Mouse (Mus musculus): ENCODE measurements around the gene Gm5148.

The Gm5148 gene

DNA sequence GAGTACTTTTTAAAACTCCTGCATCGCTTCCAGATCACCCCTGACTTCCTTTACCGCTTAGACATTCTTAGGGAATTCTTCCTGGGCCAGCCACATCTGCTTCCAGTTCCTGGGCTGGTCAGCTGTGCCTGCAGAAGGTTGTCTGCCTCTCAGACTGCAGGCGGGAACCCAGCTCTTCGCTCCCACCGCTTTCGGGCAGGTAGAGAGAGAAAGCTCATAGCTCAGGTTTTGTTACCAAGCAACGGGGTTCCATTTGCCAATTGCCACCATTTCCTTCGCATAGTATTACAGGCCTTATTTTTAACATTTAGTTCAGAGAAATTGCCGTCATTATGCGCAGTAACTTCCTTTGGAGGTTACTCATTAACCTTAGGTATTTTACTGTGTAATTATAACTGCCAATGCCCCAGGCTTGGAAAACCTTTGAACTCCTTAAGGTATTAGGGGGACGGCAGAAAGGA lies 1.2 kb downstream of the Gm5148 start:
- TF ChIP-seq GATA4 (IDR thresholded peaks at IDR 0.05; ENCODE audit: insufficient replicate concordance, low read length), result no peak

DNA sequence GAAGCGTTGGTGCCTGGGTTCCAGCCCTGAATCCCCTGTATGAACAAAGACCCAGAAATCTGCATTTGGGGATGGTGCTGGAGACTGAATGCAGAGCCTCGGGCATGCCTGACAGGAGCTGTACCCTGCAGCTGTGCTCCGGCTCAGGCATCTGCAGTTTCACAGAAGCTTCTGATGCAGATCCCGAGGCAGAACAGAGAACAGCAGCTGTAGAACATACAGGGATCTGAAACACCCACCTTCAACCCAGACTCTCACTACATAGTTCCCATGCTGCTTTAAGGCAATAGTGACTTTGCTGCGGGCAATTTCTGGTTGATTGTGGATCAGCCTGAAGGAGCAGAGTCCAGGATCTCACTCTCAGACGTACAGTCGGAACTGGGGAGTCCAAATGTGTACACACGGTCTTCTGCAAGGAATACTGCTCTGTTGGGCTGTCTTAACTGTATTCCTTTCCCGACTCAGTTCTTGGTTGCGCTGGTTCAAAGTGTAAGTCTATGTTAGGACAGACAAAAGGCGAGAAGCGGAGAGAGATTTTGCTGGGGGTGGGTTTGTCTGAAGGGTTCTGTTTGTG lies 1.7 kb downstream of the Gm5148 start:
- TF ChIP-seq GATA4 (IDR thresholded peaks at IDR 0.05; ENCODE audit: insufficient replicate concordance, low read length), result no peak

DNA sequence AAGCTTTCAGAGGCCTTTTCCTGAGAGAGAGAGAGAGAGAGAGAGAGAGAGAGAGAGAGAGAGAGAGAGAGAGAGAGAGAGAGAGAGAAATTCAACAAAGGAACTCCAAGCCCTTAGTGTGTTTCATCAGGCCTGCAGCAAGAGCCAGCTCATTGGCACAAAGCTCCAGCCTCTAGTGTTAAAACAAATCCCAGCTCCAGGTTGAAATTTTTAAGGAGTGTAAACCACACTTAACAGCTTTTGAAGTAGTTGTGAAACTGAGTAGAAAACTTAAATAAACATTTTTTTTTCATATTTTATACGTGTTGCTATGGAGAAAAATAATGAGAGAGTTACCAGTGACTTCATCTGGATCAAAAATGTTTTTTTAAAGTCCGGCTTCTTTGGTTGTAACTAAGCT lies 7.3 kb downstream of the Gm5148 start:
- no peak for TF ChIP-seq GATA4 (IDR thresholded peaks at IDR 0.05; ENCODE audit: insufficient replicate concordance, low read length)

DNA sequence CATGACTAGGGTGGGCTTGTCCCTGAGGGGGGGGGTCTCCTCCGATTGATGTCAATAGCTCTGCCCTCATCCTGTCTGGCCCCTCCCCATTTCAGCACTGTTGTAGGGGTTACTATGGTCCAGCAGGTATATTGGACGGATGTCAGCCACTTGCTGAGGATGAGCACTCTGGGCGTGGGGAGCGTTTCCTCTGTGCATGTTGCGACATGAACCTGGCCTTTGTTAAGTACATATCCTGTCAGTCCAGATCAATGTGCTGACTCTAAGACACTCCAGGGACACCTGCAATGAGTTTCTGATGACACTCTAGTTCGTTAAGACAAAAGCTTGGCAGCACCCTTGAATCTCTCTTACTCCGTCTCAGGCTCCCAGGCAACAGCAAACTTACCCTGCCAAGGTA lies 8.6 kb downstream of the Gm5148 start:
- TF ChIP-seq GATA4 (IDR thresholded peaks at IDR 0.05; ENCODE audit: insufficient replicate concordance, low read length), result no peak

DNA sequence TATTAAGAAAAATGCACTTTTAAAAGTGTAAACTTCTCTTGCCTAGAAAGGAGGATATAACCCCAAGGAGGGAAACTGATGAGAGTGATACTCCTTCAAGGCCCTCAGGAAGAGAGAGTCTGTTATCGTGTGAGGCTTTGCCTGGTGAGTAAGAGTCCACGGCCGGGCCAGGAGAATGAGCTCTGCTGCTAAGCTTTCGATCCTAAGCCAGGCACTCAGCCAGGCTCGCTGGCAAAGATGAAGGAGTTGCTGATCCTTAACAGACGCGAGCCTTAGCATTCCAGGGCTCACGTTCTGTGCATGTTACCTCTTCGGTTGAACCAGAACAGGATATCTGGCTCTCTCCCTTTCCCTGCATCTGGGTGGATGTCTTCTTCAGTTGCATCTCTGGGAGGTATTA lies 11.8 kb downstream of the Gm5148 start:
- TF ChIP-seq GATA4 (IDR thresholded peaks at IDR 0.05; ENCODE audit: insufficient replicate concordance, low read length), result no peak

DNA sequence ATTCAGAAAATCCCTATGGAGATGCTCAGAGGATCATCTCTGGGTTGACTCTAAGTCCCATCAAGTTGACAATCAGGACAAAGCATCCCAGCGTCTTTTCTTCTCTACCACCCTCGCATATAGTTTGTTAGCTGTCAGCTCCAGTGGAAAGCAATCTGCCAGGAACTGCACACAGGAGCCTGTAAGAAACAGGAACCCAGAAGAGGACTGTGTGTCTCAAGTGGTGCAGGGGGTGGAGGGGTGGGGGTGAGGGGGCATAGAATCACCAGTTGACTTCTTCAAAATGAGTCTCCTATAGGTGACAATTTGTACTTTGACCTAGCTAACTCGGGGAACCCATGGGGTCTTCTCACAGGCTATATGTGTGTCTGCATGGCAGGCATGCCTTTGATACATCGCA lies 12.7 kb downstream of the Gm5148 start:
- no peak for TF ChIP-seq GATA4 (IDR thresholded peaks at IDR 0.05; ENCODE audit: insufficient replicate concordance, low read length)

DNA sequence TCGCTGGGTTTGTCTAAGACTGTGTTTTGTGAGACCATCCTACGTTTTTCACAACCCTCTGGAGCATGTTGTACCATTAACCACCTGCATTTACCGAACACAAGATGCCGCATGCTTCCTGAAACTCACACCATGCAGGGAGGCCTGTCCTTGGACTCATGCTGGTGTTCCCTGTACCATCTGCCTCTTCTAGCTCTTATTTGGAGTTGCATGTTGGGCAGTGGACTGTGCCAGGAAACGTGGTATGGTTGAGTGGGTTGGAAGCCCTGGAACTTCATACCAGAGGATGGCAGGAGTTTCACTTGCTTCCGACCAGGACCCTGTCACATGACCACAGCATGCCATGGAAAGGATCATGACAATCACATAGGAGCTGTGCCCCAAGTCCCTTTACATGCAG lies 16.5 kb downstream of the Gm5148 start:
- TF ChIP-seq GATA4 (IDR thresholded peaks at IDR 0.05; ENCODE audit: insufficient replicate concordance, low read length), result no peak

DNA sequence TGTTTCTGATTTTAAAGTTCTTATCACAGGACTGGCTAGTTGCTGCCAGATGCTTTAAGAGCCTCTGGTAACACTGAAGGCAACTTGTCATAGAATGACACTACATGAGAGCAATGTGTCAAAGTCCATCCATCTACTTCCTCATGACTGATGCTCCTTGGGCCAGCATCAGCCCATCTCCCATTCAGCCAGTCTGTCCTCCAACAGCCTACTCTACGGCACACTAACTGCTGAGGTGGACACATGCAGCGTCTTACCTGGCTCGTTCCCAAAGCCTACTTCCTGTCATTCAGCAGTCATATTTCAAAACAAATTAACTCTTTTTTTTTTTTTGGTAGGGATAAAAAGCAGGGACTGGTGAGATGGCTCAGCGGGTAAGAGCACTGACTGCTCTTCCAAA lies 17.9 kb downstream of the Gm5148 start:
- TF ChIP-seq GATA4 (IDR thresholded peaks at IDR 0.05; ENCODE audit: insufficient replicate concordance, low read length), result no peak

DNA sequence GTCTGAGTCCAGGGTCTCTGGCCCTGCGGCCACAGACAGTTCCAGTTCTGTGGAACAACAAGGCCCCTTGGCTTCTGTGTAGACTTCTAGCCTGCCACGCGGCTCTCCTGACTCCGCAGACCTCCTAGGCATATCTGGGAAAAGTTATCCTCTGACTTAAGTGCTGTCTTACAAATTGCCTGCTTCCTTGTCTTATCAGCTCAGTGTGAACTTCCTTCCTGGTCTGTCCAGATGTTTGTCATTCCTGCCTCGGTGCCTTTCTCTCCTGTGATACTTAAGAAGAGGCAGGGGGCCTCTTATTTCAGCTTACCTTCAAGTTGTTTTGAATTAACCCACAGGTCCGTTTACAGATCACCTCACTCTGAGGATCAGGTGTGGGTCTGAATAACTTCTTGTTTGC lies 18.9 kb downstream of the Gm5148 start:
- peak; percentile 34; the same call in 1 of the 2 replicates for TF ChIP-seq GATA4 (IDR thresholded peaks at IDR 0.05; ENCODE audit: insufficient replicate concordance, low read length)

DNA sequence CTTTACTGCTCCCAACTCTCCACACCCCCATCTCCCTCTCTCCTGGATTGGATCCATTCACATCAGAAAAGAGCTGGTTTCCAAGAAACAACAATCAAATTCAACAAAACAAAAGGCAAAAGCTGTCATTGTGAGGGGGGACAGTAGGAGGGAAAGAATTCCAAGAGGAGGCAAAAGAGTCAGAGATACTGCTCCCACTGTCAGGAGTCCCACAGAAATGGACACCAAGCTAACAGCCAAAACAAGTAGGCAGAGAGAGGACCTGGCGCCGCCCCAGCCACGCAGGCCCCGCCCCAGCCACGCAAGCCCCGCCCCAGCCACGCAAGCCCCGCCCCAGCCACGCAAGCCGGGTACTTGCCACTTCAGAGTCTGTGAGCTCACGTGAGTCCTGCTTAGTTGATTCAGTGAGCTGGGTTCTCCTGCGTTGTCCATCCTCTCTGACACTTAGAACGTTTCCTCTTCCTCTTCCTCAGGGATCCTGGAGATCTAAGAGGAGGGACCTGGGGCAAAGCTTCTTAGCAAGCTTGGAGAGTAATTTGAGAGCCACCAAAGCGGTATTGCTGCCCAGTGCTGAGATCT lies 19.5 kb downstream of the Gm5148 start:
- TF ChIP-seq GATA4 (IDR thresholded peaks at IDR 0.05; ENCODE audit: insufficient replicate concordance, low read length), result no peak

DNA sequence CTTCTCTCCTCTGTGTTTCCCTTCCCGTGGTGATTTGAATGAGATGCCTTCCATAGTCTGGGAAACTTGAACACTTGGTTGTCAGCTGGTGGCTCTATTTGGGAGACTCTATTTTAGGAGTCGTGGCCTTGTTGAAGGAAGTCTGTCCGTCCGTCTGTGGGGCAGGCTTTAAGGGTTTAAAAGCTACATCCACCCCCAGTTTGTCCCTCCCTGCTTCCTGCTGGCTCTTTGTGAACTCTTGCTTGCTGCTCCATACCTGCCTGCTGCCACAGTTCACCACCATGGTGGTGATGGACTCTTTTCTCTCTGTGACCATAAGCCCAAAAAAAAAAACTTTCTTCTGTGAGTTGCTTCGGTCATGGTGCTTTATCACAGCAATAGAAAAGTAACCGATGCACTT lies 21.2 kb downstream of the Gm5148 start:
- no peak for TF ChIP-seq GATA4 (IDR thresholded peaks at IDR 0.05; ENCODE audit: insufficient replicate concordance, low read length)

DNA sequence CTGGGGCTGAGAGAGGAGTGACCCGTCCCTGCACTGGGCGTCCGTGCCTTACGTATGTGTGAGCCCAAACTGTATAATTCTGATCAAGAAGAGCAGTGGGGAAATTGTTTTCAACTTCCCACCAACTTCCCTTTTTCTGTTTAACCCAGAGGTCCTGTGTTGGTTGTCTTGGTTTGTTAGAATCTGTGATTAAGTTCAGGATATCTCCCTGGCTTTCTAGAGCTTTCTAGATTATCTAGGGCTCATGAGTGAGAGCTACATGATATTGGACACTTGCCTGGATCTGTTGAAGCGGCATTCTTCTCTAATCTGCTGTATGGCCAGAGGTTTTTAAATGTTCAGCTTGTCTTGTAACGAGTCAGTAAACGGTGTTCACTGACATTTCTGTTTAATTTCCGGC lies 30.7 kb downstream of the Gm5148 start:
- no peak for TF ChIP-seq GATA4 (IDR thresholded peaks at IDR 0.05; ENCODE audit: insufficient replicate concordance, low read length)

DNA sequence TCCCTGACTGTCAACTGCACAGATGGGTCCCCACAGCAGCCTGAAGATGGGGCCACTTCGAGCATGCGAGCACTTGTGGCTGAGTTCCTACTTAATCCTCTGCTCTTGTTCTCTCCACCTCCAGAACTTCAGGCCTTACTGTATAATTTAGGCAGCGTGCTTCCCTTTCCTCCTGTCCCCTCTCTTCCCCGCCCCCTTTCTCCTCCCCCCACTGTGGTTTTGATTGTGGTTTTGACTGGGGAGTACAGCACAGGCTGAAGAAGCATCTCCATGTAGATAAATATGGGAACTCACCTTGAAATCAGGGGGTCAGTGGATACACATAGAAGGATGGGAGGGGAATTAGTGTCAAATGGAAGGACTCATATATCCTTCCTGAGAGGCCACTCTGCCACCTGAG lies 31.3 kb downstream of the Gm5148 start:
- TF ChIP-seq GATA4 (IDR thresholded peaks at IDR 0.05; ENCODE audit: insufficient replicate concordance, low read length), result no peak

DNA sequence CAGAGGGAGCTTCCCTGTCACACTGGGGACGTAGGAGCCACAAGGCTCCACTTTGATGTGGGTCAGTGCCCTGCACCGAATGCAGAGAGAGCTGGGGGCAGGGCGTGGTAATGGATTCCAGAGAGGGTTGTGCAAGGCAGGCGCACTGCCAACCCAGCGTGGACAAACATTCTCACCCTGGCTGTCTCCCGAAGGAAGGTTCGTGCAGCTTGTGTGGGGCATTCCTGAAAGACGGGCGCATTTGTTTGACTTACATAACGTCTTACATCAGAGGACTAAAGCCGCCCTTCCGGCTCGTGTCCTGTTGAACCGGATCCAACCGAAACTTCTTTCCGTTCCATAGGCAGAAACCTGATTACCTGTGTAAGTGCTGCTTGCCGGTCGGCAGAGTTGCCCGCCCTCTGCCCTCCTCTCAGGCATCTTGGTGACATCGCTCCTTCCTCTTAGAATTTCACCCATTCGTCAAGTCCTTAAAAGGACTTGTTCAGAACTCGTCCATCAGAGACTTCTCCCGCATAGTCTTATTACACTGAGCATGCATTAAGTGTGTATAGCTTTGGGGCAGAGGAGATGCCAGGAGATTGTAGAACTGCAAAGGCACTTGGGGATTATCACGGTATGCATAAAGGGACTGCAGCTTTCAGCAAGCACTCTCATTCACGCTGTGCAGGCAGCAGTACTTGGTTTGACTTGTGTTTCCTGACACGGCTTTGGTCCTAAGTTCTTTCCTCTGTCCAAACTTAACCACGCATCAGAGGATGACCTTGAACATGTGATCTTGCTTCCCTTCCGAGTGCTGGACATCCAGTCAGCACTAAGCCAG lies 36.9 kb downstream of the Gm5148 start:
- no peak for TF ChIP-seq GATA4 (IDR thresholded peaks at IDR 0.05; ENCODE audit: insufficient replicate concordance, low read length)

DNA sequence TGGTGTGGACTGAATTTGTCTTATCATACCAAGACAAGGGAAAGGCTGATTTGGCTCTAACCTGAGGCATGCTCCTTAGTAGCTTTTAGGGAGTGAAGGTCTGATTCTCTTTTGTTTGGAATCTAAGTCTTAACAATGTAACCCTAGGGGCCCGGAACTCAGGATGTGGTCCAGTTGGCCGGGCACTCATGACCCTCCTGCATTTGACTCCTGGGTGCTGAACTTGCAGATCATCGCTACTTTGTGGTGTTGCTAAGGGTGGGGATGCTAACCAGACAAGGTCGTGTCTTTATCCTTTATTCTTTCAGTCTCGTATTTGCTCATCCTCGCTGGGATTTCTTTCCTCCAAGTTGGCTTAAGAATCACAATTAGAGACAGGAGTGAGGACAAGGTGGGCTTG lies 37.5 kb downstream of the Gm5148 start:
- no peak for TF ChIP-seq GATA4 (IDR thresholded peaks at IDR 0.05; ENCODE audit: insufficient replicate concordance, low read length)

DNA sequence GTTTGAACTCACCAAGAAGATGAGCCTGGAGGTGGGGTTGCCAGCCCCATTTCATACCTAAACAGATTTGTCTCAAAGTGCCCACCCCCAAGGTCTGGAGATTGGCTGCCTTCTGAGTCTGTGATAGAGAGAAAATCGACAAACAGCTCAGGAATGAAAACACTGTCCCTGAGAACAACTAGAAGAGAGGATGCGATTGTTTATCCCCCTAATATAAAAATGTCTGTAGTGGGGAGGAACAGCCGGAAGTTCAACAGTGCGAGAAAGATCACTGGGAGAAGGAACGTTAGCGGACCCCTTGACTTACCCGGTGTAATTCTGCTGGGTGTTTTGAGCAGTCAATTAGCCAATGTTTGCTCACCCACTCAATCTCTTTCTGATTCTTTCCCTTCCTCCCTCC lies 38.1 kb downstream of the Gm5148 start:
- no peak for TF ChIP-seq GATA4 (IDR thresholded peaks at IDR 0.05; ENCODE audit: insufficient replicate concordance, low read length)

Measured in liver, adult (tissue).